Mouse (Mus musculus) CH12.LX (cell line): ENCODE measurements at regions not wholly inside any gene's neighbourhood (a gene's known extent, or its start where the extent isn't known, plus 50 kb on each side); places are given as distances from the start of the nearest gene placed in this dataset.

Experiments
- DNase-seq: peaks from one replicate; pipeline ENCODE4 v3.0.0-alpha.2; 2013; ENCODE audit errors: extremely low read depth
- H3K27ac ChIP-seq: 2 replicates; pipeline ENCODE4 v1.5.1; 2012; ENCODE audit warnings: low read depth, mild to moderate bottlenecking, control low read depth, moderate library complexity; ENCODE audit not compliant: insufficient read depth
- H3K27me3 ChIP-seq: replicated peaks from 2 replicates; pipeline ENCODE3; 2012; ENCODE audit warnings: inconsistent platforms
- H3K36me3 ChIP-seq, 2 experiments: replicated peaks in 1 of 2; 2 replicates each; pipeline versions ENCODE3 to v1.6.1; 2012; ENCODE audit warnings: inconsistent platforms in 1 of 2, low read length in 1 of 2, mild to moderate bottlenecking in 1 of 2, mixed read lengths in 1 of 2, moderate library complexity in 1 of 2; ENCODE audit not compliant: control insufficient read depth in 1 of 2, insufficient read depth in 1 of 2
- H3K4me1 ChIP-seq, 2 experiments: 2 replicates each; pipeline ENCODE4 v1.6.1; 2012; ENCODE audit warnings: inconsistent platforms in 1 of 2, moderate library complexity in 1 of 2; ENCODE audit not compliant: insufficient read depth in 2 of 2, control insufficient read depth in 1 of 2
- H3K4me2 ChIP-seq: 2 replicates; pipeline ENCODE4 v1.6.1; 2012; ENCODE audit warnings: low read depth, mild to moderate bottlenecking, control low read depth; ENCODE audit not compliant: poor library complexity, insufficient read depth, severe bottlenecking
- H3K4me3 ChIP-seq, 3 experiments: fragments of 150-350 bp in 1 of 3; sonication (generic) in 1 of 3; replicated peaks in 1 of 3; 2 replicates each; pipeline versions ENCODE3 to v1.5.1; 2011 to 2012; ENCODE audit warnings: low read depth in 2 of 3, low read length in 2 of 3, mild to moderate bottlenecking in 2 of 3, moderate library complexity in 2 of 3, control low read depth in 1 of 3, improper control_type of control experiment in 1 of 3, inconsistent platforms in 1 of 3, mixed read lengths in 1 of 3; ENCODE audit not compliant: poor library complexity in 1 of 3
- H3K79me2 ChIP-seq: replicated peaks from 2 replicates; pipeline ENCODE4 v1.6.1; 2012; ENCODE audit warnings: mild to moderate bottlenecking, moderate library complexity; ENCODE audit not compliant: control insufficient read depth, poor library complexity, insufficient read depth, severe bottlenecking; ENCODE audit errors: extremely low read depth
- H3K9ac ChIP-seq: 2 replicates; pipeline ENCODE4 v1.6.1; 2012; ENCODE audit warnings: low read depth, mild to moderate bottlenecking, control low read depth, moderate library complexity; ENCODE audit not compliant: insufficient read depth
- H3K9me3 ChIP-seq: replicated peaks from 2 replicates; pipeline ENCODE3; 2012; ENCODE audit warnings: low read length, inconsistent platforms, mixed read lengths
- EP300 ChIP-seq: IDR thresholded peaks from 2 replicates; pipeline ENCODE4 v1.6.1; 2011; ENCODE audit warnings: low read length, improper control_type of control experiment
- GABPA ChIP-seq: IDR thresholded peaks from 2 replicates; pipeline ENCODE4 v1.6.1; 2012; ENCODE audit warnings: low read depth, low read length, improper control_type of control experiment, inconsistent platforms; ENCODE audit not compliant: insufficient replicate concordance
- KAT2A ChIP-seq: IDR thresholded peaks from 2 replicates; pipeline ENCODE4 v1.6.1; 2012; ENCODE audit warnings: low read length, improper control_type of control experiment, inconsistent platforms; ENCODE audit not compliant: insufficient replicate concordance
- MAZ ChIP-seq: IDR thresholded peaks from 2 replicates; pipeline ENCODE4 v1.6.1; 2012; ENCODE audit warnings: low read depth, mild to moderate bottlenecking, inconsistent platforms, low read length, improper control_type of control experiment, moderate library complexity
- MEF2A ChIP-seq: IDR thresholded peaks from 2 replicates; pipeline ENCODE4 v1.6.1; 2014; ENCODE audit warnings: low read depth, mild to moderate bottlenecking, inconsistent platforms, low read length, improper control_type of control experiment, borderline replicate concordance
- MYC ChIP-seq: IDR thresholded peaks from 2 replicates; pipeline ENCODE4 v1.6.1; 2011; ENCODE audit warnings: low read depth, mild to moderate bottlenecking, improper control_type of control experiment, low read length
- NELFE ChIP-seq: IDR thresholded peaks from 2 replicates; pipeline ENCODE4 v1.6.1; 2011; ENCODE audit warnings: low read depth, low read length, improper control_type of control experiment
- POLR2A ChIP-seq: IDR thresholded peaks from 2 replicates; pipeline ENCODE4 v1.6.1; 2011; ENCODE audit warnings: low read depth, mild to moderate bottlenecking, improper control_type of control experiment, low read length
- RAD21 ChIP-seq: IDR thresholded peaks from 2 replicates; pipeline ENCODE4 v1.6.1; 2011; ENCODE audit warnings: low read depth, mild to moderate bottlenecking, low read length, improper control_type of control experiment, moderate library complexity
- RCOR1 ChIP-seq: conservative IDR thresholded peaks from 2 replicates; pipeline ENCODE4 v1.6.1; 2012; ENCODE audit warnings: low read depth, mild to moderate bottlenecking, inconsistent platforms, low read length, improper control_type of control experiment
- SMC3 ChIP-seq: IDR thresholded peaks from 2 replicates; pipeline ENCODE4 v1.6.1; 2011; ENCODE audit warnings: low read depth, low read length, improper control_type of control experiment
- UBTF ChIP-seq: IDR thresholded peaks from 2 replicates; pipeline ENCODE4 v1.6.1; 2012; ENCODE audit warnings: low read depth, mild to moderate bottlenecking, inconsistent platforms, low read length, improper control_type of control experiment, moderate library complexity
- ZMIZ1 ChIP-seq: IDR thresholded peaks from 2 replicates; pipeline ENCODE4 v1.6.1; 2012; ENCODE audit warnings: low read depth, mild to moderate bottlenecking, inconsistent platforms, low read length, improper control_type of control experiment
- ZNF384 ChIP-seq: IDR thresholded peaks from 2 replicates; pipeline ENCODE4 v1.6.1; 2012; ENCODE audit warnings: low read depth, low read length, improper control_type of control experiment, inconsistent platforms
- dilution Hi-C: fragments of 300-500 bp; cut with MboI; formaldehyde crosslinking; loops from 2 replicates; pipeline ENCODE4 v1.14.3; 2020; ENCODE audit warnings: low sequenced_read_pairs; ENCODE audit not compliant: extremely low pct_unique_long_range_greater_than_20kb, extremely low pct_ligation_motif_present
- in situ Hi-C: fragments of 300-500 bp; cut with MboI; formaldehyde crosslinking; loops from 3 replicates; pipeline ENCODE4 v1.14.3; 2019; ENCODE audit warnings: low sequenced_read_pairs, low pct_ligation_motif_present, low pct_unique_long_range_greater_than_20kb, mixed read lengths

DNA sequence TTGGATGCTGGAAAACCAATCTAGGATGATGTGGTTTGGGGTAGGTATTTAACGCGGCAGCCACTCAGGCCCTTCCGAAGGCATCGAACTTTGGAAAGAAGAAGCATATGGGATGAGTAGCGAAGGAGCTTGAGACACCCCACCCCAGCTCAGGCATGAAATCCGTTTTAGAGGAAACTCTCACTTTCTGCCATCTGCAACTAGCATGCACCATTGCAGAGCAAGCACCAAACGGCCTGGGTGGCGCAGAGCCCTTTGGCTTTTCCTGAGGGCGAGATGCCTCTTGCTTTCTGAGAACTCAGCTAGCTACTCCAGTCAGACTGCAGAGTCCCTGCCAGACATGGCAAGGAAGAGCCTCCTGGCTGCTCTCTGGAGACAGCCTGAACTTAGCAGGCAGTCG lies 209.9 kb upstream of the Nlrp1b start:
- H3K9ac ChIP-seq, result no peak overlapping the region
- in situ Hi-C loops, result no loop called here
- dilution Hi-C loops, result no loop called here
- no peak overlapping the region for H3K4me2 ChIP-seq
- H3K4me3 ChIP-seq, result no peak overlapping the region
- no peak for DNase-seq
- TF ChIP-seq MAZ, result no peak
- no peak for TF ChIP-seq POLR2A
- TF ChIP-seq EP300, result no peak
- TF ChIP-seq NELFE, result no peak
- no peak for TF ChIP-seq GABPA
- TF ChIP-seq ZMIZ1, result no peak
- TF ChIP-seq, all 38 proteins: peak for 0
- no peaks in the 10 kb centered on the region for H3K9me3 ChIP-seq
- H3K4me1 ChIP-seq, result peaks cover 0 to 3% of the 10 kb centered on the region in 2 experiments; a peak in 1 of 4 replicates
- no peaks in the 10 kb centered on the region for H3K36me3 ChIP-seq
- no peaks in the 10 kb centered on the region for H3K79me2 ChIP-seq
- peaks cover 95% of the 10 kb centered on the region for H3K27me3 ChIP-seq
- no peak overlapping the region for H3K27ac ChIP-seq

DNA sequence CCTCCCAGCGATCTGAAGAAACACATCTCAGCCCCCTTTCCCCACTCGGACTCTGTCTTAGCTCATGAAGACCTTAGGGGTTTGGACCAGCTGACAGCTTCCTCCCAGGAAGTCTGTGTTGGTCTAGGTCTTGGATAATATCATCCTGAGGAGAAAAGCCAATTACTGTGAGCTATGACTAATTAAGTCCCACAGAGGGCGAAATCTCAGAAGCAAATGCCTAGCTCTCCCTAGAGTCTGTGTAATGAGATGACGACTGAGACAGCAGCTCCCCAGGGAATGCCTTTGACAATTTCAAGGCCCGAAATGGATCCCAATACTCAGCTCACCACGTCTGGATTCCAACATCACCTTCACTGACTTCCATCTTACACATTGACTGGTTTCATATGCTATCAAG lies 213.5 kb upstream of the Nlrp1b start:
- TF ChIP-seq UBTF (no peak), MEF2A (no peak), SMC3 (no peak), MYC (no peak), RAD21 (no peak), ZNF384 (no peak)
- peaks cover 93% of the 10 kb centered on the region for H3K27me3 ChIP-seq
- no peak overlapping the region for H3K4me2 ChIP-seq
- H3K79me2 ChIP-seq, result no peaks in the 10 kb centered on the region
- H3K9me3 ChIP-seq, result no peaks in the 10 kb centered on the region
- H3K27ac ChIP-seq, result no peak overlapping the region
- no peak overlapping the region for H3K9ac ChIP-seq
- dilution Hi-C loops (no loop called here), in situ Hi-C loops (no loop called here)
- no peaks in the 10 kb centered on the region for H3K36me3 ChIP-seq
- no peak for DNase-seq
- no peak overlapping the region for H3K4me3 ChIP-seq
- peaks cover 0 to 4% of the 10 kb centered on the region in 2 experiments; a peak in 1 of 4 replicates for H3K4me1 ChIP-seq

DNA sequence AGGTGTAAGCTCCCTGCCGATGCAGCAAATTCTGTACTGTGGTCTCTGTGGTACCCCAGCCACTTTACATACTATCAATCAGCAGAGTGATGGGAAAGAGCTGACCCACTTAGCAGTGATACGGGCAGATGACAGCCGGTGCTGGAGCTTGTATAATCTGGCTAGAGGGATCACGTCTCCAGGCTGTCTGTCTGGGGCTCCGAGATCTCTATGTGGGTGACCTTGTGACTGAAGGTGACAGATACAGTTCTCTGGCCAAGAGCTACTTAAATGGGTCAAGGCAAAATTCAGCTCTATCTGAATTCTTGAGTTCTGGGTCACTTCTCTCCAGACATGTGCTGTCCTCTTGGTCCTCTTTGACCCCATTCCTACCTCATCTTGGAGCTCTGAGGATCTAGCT lies 216.1 kb upstream of the Nlrp1b start:
- dilution Hi-C loops (no loop called here), in situ Hi-C loops (no loop called here)
- Histone ChIP-seq H3K9me3 (no peaks in the 10 kb centered on the region), H3K36me3 (no peaks in the 10 kb centered on the region), H3K27me3 (peaks cover 69% of the 10 kb centered on the region), H3K4me3 (no peak overlapping the region), H3K79me2 (no peaks in the 10 kb centered on the region), H3K9ac (no peak overlapping the region), H3K27ac (no peak overlapping the region), H3K4me1 (peaks cover 0 to 4% of the 10 kb centered on the region in 2 experiments; a peak in 1 of 4 replicates), H3K4me2 (no peak overlapping the region)
- no peak for TF ChIP-seq MAZ
- TF ChIP-seq GABPA, result no peak
- no peak for TF ChIP-seq RCOR1
- no peak for TF ChIP-seq KAT2A
- no peak for DNase-seq
